Mouse (Mus musculus) erythroblast, embryonic 14.5 days (primary cell): ENCODE measurements around the gene Tmem170. TPM values are rescaled to one million over a fixed set of nuclear protein-coding genes. Genes with fewer than 3 reads are reported as not detected.

Source experiments
- H3K27me3 ChIP-seq: 2 replicates; pipeline ENCODE4 v1.6.1; 2012; ENCODE audit warnings: inconsistent platforms; ENCODE audit not compliant: control insufficient read depth
- H3K36me3 ChIP-seq: 2 replicates; pipeline ENCODE4 v1.6.1; 2012; ENCODE audit warnings: mild to moderate bottlenecking, inconsistent platforms; ENCODE audit not compliant: control insufficient read depth
- H3K4me1 ChIP-seq: 2 replicates; pipeline ENCODE4 v1.6.1; 2012; ENCODE audit warnings: inconsistent platforms; ENCODE audit not compliant: control insufficient read depth
- H3K4me3 ChIP-seq: replicated peaks from 2 replicates; pipeline ENCODE3; 2012; ENCODE audit warnings: moderate library complexity, mild to moderate bottlenecking, inconsistent platforms
- H3K9me3 ChIP-seq: 2 replicates; pipeline ENCODE4 v1.6.1; 2012; ENCODE audit warnings: low read length, inconsistent platforms, mixed read lengths; ENCODE audit not compliant: control insufficient read depth
- GATA1 ChIP-seq: IDR thresholded peaks from 2 replicates; pipeline ENCODE4 v1.6.1; 2012; ENCODE audit warnings: low read length, inconsistent platforms, mixed read lengths
- TAL1 ChIP-seq: IDR thresholded peaks from 3 replicates; pipeline ENCODE4 v1.6.1; 2012; ENCODE audit warnings: low read length, inconsistent platforms, mixed read lengths
- polyA plus RNA-seq: library from polyadenylated mRNA; stranded (reverse); fragments of >175 nt; gene quantifications from 2 replicates; pipeline ENCODE4 v1.2.3, GENCODE M21; 2012

The Tmem170 gene
- polyA plus RNA-seq, 1 experiment, result 0.07 TPM

GRCm38 (mm10) chr8:111905500-111906121, 29.1 kb upstream of the Tmem170 start:
- Histone ChIP-seq H3K4me1 (no peaks in the 10 kb centered on the region), H3K36me3 (no peaks in the 10 kb centered on the region), H3K27me3 (peaks cover 26% of the 10 kb centered on the region), H3K9me3 (no peaks in the 10 kb centered on the region; the same call in 1 of the 2 replicates), H3K4me3 (no peak overlapping the region)
- TF ChIP-seq GATA1 (no peak), TAL1 (no peak)

DNA sequence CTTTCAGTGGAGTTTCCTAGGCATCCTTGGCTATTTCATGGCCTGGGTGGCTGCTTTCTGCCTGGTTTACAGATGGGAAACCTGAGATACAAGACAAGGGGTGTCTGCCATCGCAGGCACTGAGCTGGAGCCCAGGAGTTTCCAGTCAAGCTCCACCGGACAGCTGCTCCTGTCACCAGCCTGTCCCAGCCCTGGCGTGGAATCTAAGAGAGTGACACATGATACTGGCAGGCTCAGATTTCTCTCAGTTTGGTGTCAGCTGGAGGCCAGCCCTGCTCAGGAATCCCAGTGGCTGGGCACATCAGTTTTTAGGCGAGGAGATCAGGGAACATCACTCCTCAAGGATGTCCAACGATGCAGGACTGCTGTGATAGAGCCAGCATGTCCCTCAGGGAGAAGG, 25.5 kb upstream of the Tmem170 start:
- no peaks in the 10 kb centered on the region for H3K36me3 ChIP-seq
- TF ChIP-seq GATA1 (no peak), TAL1 (no peak)
- no peaks in the 10 kb centered on the region for H3K9me3 ChIP-seq
- peaks cover 2% of the 10 kb centered on the region; the same call in 1 of the 2 replicates for H3K27me3 ChIP-seq
- no peak overlapping the region for H3K4me3 ChIP-seq
- H3K4me1 ChIP-seq, result no peaks in the 10 kb centered on the region

GRCm38 (mm10) chr8:111898586-111898985, 22.0 kb upstream of the Tmem170 start:
- no peak for TF ChIP-seq GATA1
- no peak for TF ChIP-seq TAL1

DNA sequence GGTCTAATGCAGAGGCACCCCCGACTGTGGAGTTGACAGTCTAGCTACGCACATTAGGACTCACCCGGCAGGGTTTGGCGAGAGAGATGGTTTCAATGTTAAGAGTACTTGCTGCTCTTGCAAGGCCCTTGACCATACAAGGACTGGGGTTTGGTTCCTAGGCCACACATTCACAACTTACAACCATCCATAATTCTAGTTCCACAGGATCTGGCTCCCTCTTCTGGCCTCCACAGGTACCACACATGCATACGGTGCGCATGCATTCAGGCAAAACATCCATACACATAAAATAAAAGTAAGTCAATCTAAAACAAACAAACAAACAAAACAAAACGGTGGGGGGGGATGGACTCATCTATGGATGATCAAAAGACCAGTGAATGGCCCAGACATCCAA, 18.4 kb upstream of the Tmem170 start:
- Histone ChIP-seq H3K27me3 (peaks cover 26% of the 10 kb centered on the region), H3K9me3 (peaks cover 8% of the 10 kb centered on the region), H3K4me1 (no peaks in the 10 kb centered on the region; the same call in 1 of the 2 replicates), H3K4me3 (no peak overlapping the region), H3K36me3 (no peaks in the 10 kb centered on the region)
- TF ChIP-seq GATA1, result no peak
- no peak for TF ChIP-seq TAL1

More at GRCm38 (mm10) chr8:111898586-111898985, 22.0 kb upstream of the Tmem170 start:
- Histone ChIP-seq H3K27me3 (peaks cover 2% of the 10 kb centered on the region; the same call in 1 of the 2 replicates), H3K4me1 (no peaks in the 10 kb centered on the region), H3K4me3 (no peak overlapping the region), H3K9me3 (peaks cover 4% of the 10 kb centered on the region), H3K36me3 (no peaks in the 10 kb centered on the region)

DNA sequence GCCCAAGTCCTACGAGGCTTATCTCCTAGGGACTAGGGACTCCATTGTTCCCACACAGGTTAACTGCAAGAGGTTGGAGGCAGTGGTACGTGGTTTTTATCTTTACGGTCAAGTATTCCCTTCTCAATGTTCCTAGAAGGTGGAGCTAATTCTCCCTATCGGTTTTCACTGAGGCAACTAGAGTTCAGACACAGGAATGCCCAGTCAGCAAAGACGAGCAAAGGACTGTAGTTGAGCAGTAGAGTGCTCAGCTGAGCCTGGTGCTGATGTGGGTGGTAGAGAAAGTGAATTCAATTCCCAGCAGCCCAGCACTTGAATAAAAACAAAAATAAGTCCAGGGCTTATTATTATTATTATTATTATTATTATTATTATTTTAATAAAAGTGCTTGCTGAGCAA, 16.1 kb upstream of the Tmem170 start:
- peaks cover 9% of the 10 kb centered on the region for H3K9me3 ChIP-seq
- peaks cover 40% of the 10 kb centered on the region for H3K27me3 ChIP-seq
- no peak overlapping the region for H3K4me3 ChIP-seq
- H3K4me1 ChIP-seq, result peaks cover 8% of the 10 kb centered on the region
- TF ChIP-seq GATA1 (no peak), TAL1 (no peak)
- no peaks in the 10 kb centered on the region for H3K36me3 ChIP-seq

- TF ChIP-seq GATA1 (no peak), TAL1 (no peak)
- no peaks in the 10 kb centered on the region for H3K36me3 ChIP-seq
- H3K9me3 ChIP-seq, result peaks cover 9% of the 10 kb centered on the region
- H3K27me3 ChIP-seq, result peaks cover 40% of the 10 kb centered on the region
- H3K4me1 ChIP-seq, result peaks cover 12% of the 10 kb centered on the region
- no peak overlapping the region for H3K4me3 ChIP-seq
Measured at GRCm38 (mm10) chr8:111891983-111892382, 15.4 kb upstream of the Tmem170 start.

- Histone ChIP-seq H3K27me3 (peaks cover 40% of the 10 kb centered on the region), H3K4me3 (no peak overlapping the region), H3K36me3 (no peaks in the 10 kb centered on the region), H3K4me1 (peaks cover 23% of the 10 kb centered on the region), H3K9me3 (peaks cover 9% of the 10 kb centered on the region)
- TF ChIP-seq GATA1, result no peak
- no peak for TF ChIP-seq TAL1
Measured at GRCm38 (mm10) chr8:111890911-111891303, 14.4 kb upstream of the Tmem170 start.

DNA sequence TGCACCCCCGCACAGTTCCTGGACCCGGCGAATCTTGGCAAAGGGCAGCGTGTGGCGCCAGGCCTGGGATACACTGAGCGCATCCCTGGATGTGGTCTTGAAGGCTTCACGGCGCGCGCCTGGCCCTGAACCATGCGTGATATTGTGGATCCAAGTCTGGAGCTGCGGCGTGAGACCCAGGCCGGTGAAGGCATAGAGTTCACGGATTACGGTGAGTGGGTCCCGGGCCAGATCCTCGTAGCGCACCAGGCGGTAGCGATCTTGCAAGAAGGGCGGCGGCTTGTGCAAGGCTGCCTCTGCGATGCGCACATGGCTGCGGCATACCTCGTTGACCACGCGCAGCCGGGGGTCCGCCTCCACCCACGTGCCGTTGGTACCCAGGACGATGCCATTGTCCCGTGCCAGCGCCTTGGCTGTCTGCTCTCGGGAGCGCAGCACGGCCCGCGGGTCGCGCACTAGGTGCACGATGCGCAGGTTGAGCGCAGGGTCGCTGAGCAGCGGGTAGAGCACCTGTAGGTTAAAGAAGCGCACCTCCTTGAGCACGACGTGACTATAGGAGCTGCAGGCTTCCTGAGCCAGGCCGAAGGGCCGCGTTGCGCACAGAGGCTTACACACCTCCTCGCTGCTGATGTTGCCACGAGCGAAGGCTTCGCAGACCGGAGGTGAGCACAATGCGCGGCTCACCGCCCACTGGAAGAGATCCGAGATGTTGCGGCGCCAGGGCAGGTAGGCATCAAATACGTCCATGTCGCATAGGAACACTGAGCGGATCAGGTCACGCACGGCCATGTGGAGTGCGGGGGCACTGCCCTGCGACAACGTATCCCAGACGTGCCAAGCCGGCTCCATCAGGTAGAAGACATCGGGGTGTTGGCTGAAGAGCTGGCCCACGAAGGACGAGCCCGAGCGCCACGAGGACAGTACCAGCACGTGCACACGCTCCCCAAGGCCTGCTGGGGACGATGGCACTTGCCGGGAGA, 13.7 kb upstream of the Tmem170 start:
- Histone ChIP-seq H3K4me3 (no peak overlapping the region), H3K36me3 (no peaks in the 10 kb centered on the region), H3K9me3 (peaks cover 9% of the 10 kb centered on the region), H3K4me1 (peaks cover 23% of the 10 kb centered on the region), H3K27me3 (peaks cover 40% of the 10 kb centered on the region)
- TF ChIP-seq TAL1 (no peak), GATA1 (no peak)

DNA sequence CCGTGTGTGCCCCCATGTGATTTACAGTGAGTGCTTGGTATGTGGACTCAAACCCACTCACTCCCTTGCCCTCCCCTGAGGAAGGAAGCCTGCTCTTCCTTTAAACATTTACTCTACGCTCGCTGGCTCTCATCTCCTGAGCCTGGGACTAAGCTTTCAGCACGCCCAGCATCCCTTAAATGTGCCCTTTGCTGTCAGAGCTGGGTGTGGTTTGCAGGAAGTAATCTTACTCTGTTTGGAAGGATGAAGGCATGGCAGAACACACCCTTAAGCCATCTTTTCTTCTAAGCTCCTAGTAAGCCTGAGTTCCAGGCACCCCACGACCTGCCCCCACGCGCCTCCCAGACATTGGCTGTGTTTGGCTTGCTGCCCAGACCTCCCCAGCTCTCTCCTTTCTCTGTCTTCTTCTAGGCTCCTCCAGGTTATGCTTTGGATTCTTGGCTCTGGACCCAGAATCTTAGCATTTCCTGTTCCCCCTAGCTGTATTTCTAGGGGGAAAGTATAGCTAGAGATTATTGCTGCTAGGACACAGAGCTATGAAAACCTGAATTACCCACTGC, 11.6 kb upstream of the Tmem170 start:
- TF ChIP-seq GATA1, result no peak
- no peak for TF ChIP-seq TAL1
- Histone ChIP-seq H3K4me3 (no peak overlapping the region), H3K4me1 (peaks cover 23% of the 10 kb centered on the region), H3K36me3 (no peaks in the 10 kb centered on the region), H3K9me3 (peaks cover 5% of the 10 kb centered on the region; the same call in 1 of the 2 replicates), H3K27me3 (peaks cover 40% of the 10 kb centered on the region)
